Mouse (Mus musculus) lung, postnatal 0 days (tissue): Measurements from ENCODE around the gene Man2b2.

Experiments used
- CTCF ChIP-seq: IDR thresholded peaks from 2 replicates; pipeline ENCODE4 v1.5.1; 2016; ENCODE audit warnings: antibody characterized with exemption, mild to moderate bottlenecking
- EP300 ChIP-seq: IDR thresholded peaks from 2 replicates; pipeline ENCODE4 v1.6.1; 2016; ENCODE audit warnings: antibody characterized with exemption, mild to moderate bottlenecking, control low read depth

- TF ChIP-seq EP300 (no peak), CTCF (no peak)
These were observed 37.1 kb upstream of the Man2b2 start for GRCm38 (mm10) chr5:36867561-36867960.
